Mouse (Mus musculus): ENCODE results near the gene Has1. TPM values are rescaled to one million over a fixed set of nuclear protein-coding genes. Genes with fewer than 3 reads are reported as not detected.

Has1 gene
- polyA plus RNA-seq, 1 experiment from 2014 or later: 0.78 TPM

GRCm38 (mm10) chr17:17883840-17884239 lies 28.8 kb upstream of the Has1 start, which contains the start of gene Fpr1:
TSS of gene Fpr1 (minus strand) at chr17:17883940.
- H3K27me3 ChIP-seq (ENCODE audit: control insufficient read depth, insufficient read depth, low read length): no peaks in the 10 kb centered on the region
- no peak for DNase-seq (ENCODE audit: low spot score)
- H3K36me3 ChIP-seq (ENCODE audit: control insufficient read depth, insufficient read depth, low read length): no peaks in the 10 kb centered on the region
- 52% methylated on average over 1 of the region's 1 CpGs for WGBS
- no peak within 1 kb of the TSS for H3K27ac ChIP-seq (replicated peaks)
- H3K4me1 ChIP-seq (replicated peaks; ENCODE audit: control insufficient read depth, insufficient read depth): no peaks in the 10 kb centered on the region
- H3K4me3 ChIP-seq (ENCODE audit: low read depth, low read length): no peak within 1 kb of the TSS
- no peaks in the 10 kb centered on the region for H3K9me3 ChIP-seq (ENCODE audit: control insufficient read depth, low read length)
- H3K4me2 ChIP-seq (replicated peaks; ENCODE audit: low read depth): no peak within 1 kb of the TSS
- no peak for ATAC-seq (ENCODE audit: low FRiP score, low TSS enrichment)
- TF ChIP-seq CTCF (IDR thresholded peaks at IDR 0.05; ENCODE audit: low read depth): no peak
- TF ChIP-seq EP300 (optimal IDR thresholded peaks at IDR 0.05): no peak
- no peak within 1 kb of the TSS for H3K9ac ChIP-seq (ENCODE audit: low read length)

GRCm38 (mm10) chr17:17882672-17883071 lies 27.7 kb upstream of the Has1 start:
- ATAC-seq (ENCODE audit: low FRiP score, low TSS enrichment): no peak
- H3K27me3 ChIP-seq (ENCODE audit: control insufficient read depth, insufficient read depth, low read length): no peaks in the 10 kb centered on the region
- DNase-seq (ENCODE audit: low spot score): no peak
- H3K36me3 ChIP-seq (ENCODE audit: control insufficient read depth, insufficient read depth, low read length): no peaks in the 10 kb centered on the region
- WGBS: 71% methylated on average over 3 of the region's 3 CpGs
- no peaks in the 10 kb centered on the region for H3K4me1 ChIP-seq (replicated peaks; ENCODE audit: control insufficient read depth, insufficient read depth)
- H3K9me3 ChIP-seq (ENCODE audit: control insufficient read depth, low read length): no peaks in the 10 kb centered on the region
- TF ChIP-seq EP300 (optimal IDR thresholded peaks at IDR 0.05) (no peak), CTCF (IDR thresholded peaks at IDR 0.05; ENCODE audit: low read depth) (no peak)
- H3K27ac ChIP-seq (replicated peaks): no peak overlapping the region
- no peak overlapping the region for H3K4me3 ChIP-seq (ENCODE audit: low read depth, low read length)
- no peak overlapping the region for H3K4me2 ChIP-seq (replicated peaks; ENCODE audit: low read depth)
- H3K9ac ChIP-seq (ENCODE audit: low read length): no peak overlapping the region

- Histone ChIP-seq H3K9ac (ENCODE audit: low read length) (no peak overlapping the region), H3K4me2 (replicated peaks; ENCODE audit: low read depth) (no peak overlapping the region), H3K27ac (replicated peaks) (no peak overlapping the region), H3K36me3 (ENCODE audit: control insufficient read depth, insufficient read depth, low read length) (no peaks in the 10 kb centered on the region), H3K9me3 (ENCODE audit: control insufficient read depth, low read length) (no peaks in the 10 kb centered on the region), H3K4me1 (replicated peaks; ENCODE audit: control insufficient read depth, insufficient read depth) (no peaks in the 10 kb centered on the region), H3K4me3 (ENCODE audit: low read depth, low read length) (no peak overlapping the region), H3K27me3 (ENCODE audit: control insufficient read depth, insufficient read depth, low read length) (no peaks in the 10 kb centered on the region)
- no peak for ATAC-seq (ENCODE audit: low FRiP score, low TSS enrichment)
- no peak for DNase-seq (ENCODE audit: low spot score)
- TF ChIP-seq EP300 (optimal IDR thresholded peaks at IDR 0.05) (no peak), CTCF (IDR thresholded peaks at IDR 0.05; ENCODE audit: low read depth) (no peak)
- WGBS: 67% methylated on average over 1 of the region's 1 CpGs
Observed at GRCm38 (mm10) chr17:17879347-17879746, 24.3 kb upstream of the Has1 start.

- ATAC-seq (ENCODE audit: low FRiP score, low TSS enrichment) (no peak), DNase-seq (ENCODE audit: low spot score) (no peak)
- TF ChIP-seq CTCF (IDR thresholded peaks at IDR 0.05; ENCODE audit: low read depth): no peak
- H3K4me2 ChIP-seq (replicated peaks; ENCODE audit: low read depth): no peak overlapping the region
- H3K9ac ChIP-seq (ENCODE audit: low read length): no peak overlapping the region
- no peaks in the 10 kb centered on the region for H3K4me1 ChIP-seq (replicated peaks; ENCODE audit: control insufficient read depth, insufficient read depth)
- no peak overlapping the region for H3K4me3 ChIP-seq (ENCODE audit: low read depth, low read length)
- H3K9me3 ChIP-seq (ENCODE audit: control insufficient read depth, low read length): no peaks in the 10 kb centered on the region
- no peaks in the 10 kb centered on the region for H3K36me3 ChIP-seq (ENCODE audit: control insufficient read depth, insufficient read depth, low read length)
- H3K27ac ChIP-seq (replicated peaks): no peak overlapping the region
- 82% methylated on average over 2 of the region's 2 CpGs for WGBS
- no peaks in the 10 kb centered on the region for H3K27me3 ChIP-seq (ENCODE audit: control insufficient read depth, insufficient read depth, low read length)
Observed at GRCm38 (mm10) chr17:17871697-17872096, 16.7 kb upstream of the Has1 start.

- Histone ChIP-seq H3K4me2 (replicated peaks; ENCODE audit: low read depth) (no peak overlapping the region), H3K27ac (replicated peaks) (no peak overlapping the region), H3K36me3 (ENCODE audit: control insufficient read depth, insufficient read depth, low read length) (no peaks in the 10 kb centered on the region), H3K4me1 (replicated peaks; ENCODE audit: control insufficient read depth, insufficient read depth) (no peaks in the 10 kb centered on the region), H3K27me3 (ENCODE audit: control insufficient read depth, insufficient read depth, low read length) (no peaks in the 10 kb centered on the region), H3K9ac (ENCODE audit: low read length) (no peak overlapping the region), H3K4me3 (ENCODE audit: low read depth, low read length) (no peak overlapping the region), H3K9me3 (ENCODE audit: control insufficient read depth, low read length) (no peaks in the 10 kb centered on the region)
- ATAC-seq (ENCODE audit: low FRiP score, low TSS enrichment): no peak
- DNase-seq (ENCODE audit: low spot score): no peak
- no peak for TF ChIP-seq CTCF (IDR thresholded peaks at IDR 0.05; ENCODE audit: low read depth)
- TF ChIP-seq EP300 (optimal IDR thresholded peaks at IDR 0.05): no peak
- 79% methylated on average over 2 of the region's 2 CpGs for WGBS
Observed at GRCm38 (mm10) chr17:17870892-17871550, 16.0 kb upstream of the Has1 start.

GRCm38 (mm10) chr17:17866801-17867469 lies 11.9 kb upstream of the Has1 start:
- no peak for DNase-seq (ENCODE audit: low spot score)
- TF ChIP-seq EP300 (optimal IDR thresholded peaks at IDR 0.05) (no peak), CTCF (IDR thresholded peaks at IDR 0.05; ENCODE audit: low read depth) (no peak)
- no peaks in the 10 kb centered on the region for H3K4me1 ChIP-seq (replicated peaks; ENCODE audit: control insufficient read depth, insufficient read depth)
- H3K36me3 ChIP-seq (ENCODE audit: control insufficient read depth, insufficient read depth, low read length): no peaks in the 10 kb centered on the region
- H3K4me3 ChIP-seq (ENCODE audit: low read depth, low read length): no peak overlapping the region
- WGBS: 75% methylated on average over 11 of the region's 11 CpGs
- ATAC-seq (ENCODE audit: low FRiP score, low TSS enrichment): no peak
- no peak overlapping the region for H3K27ac ChIP-seq (replicated peaks)
- H3K9ac ChIP-seq (ENCODE audit: low read length): no peak overlapping the region
- no peak overlapping the region for H3K4me2 ChIP-seq (replicated peaks; ENCODE audit: low read depth)
- no peaks in the 10 kb centered on the region for H3K9me3 ChIP-seq (ENCODE audit: control insufficient read depth, low read length)
- H3K27me3 ChIP-seq (ENCODE audit: control insufficient read depth, insufficient read depth, low read length): no peaks in the 10 kb centered on the region
